Mouse (Mus musculus) R1 (cell line): ENCODE measurements at regions not wholly inside any gene's neighbourhood (a gene's known extent, or its start where the extent isn't known, plus 50 kb on each side); places are given as distances from the start of the nearest gene placed in this dataset.

Source experiments
- DNase-seq: peaks from one replicate; pipeline ENCODE4 v3.0.0-alpha.2; 2018; ENCODE audit warnings: low read depth, low spot score

GRCm38 (mm10) chr9:57325962-57326361 is 63.5 kb upstream of the 1700017B05Rik start:
- no peak for DNase-seq

GRCm38 (mm10) chr9:57319009-57319408 is 56.6 kb upstream of the 1700017B05Rik start:
- no peak for DNase-seq

GRCm38 (mm10) chr9:57317531-57318201 is 55.3 kb upstream of the 1700017B05Rik start:
- DNase-seq, result no peak

- peak; percentile 77 for DNase-seq
These were observed 52.7 kb upstream of the 1700017B05Rik start for GRCm38 (mm10) chr9:57315032-57315660.

DNA sequence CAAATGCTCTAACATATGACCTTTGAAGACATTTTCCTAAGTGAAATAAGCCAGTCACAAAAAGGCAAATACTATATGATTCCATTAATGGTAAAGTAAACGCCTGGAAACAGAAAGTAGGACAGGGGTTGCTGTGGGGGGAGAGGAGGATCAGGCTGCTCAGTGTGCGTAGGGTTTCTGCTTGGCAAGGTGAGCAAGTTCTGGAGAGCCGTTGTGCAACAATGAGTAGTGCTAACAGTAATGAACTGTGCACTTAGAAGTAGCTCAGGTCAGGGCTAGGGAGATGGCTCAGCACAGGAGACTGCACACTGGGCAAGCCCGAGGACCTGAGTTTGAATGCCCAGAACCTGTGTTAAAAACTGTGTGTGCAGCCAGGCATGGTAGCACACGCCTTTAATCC is 51.5 kb upstream of the 1700017B05Rik start:
- no peak for DNase-seq

DNA sequence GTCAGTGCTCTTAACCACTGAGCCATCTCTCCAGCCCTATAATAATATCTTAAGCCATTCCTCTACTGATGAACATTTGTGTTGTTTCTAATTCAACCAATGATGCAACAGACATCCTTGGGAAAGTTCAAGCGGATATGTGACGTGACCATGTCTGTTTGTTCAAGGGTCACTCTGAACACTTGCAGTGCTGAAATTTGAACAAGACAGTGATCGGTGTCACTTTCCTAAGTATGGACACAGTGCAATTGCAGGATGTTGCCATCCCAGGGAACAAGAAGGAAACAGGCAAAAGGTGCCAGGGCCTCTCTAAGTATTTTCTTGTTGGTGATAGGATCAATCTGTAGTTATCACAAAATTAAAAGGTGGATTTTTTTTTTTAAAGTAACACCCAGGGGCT is 50.1 kb upstream of the 1700017B05Rik start:
- DNase-seq, result no peak
